Mouse (Mus musculus) bone marrow macrophage, adult 2 months (primary cell): Measurements from ENCODE around the gene Rps3. TPM values are rescaled to one million over a fixed set of nuclear protein-coding genes. Genes with fewer than 3 reads are reported as not detected.

ENCODE experiments used
- H3K27ac ChIP-seq: 2 replicates; pipeline ENCODE4 v1.5.1; 2012; ENCODE audit warnings: low read depth, low read length; ENCODE audit not compliant: insufficient read depth
- H3K4me1 ChIP-seq: 2 replicates; pipeline ENCODE4 v1.6.1; 2012; ENCODE audit warnings: low read length; ENCODE audit not compliant: control insufficient read depth, insufficient read depth
- H3K4me3 ChIP-seq: 2 replicates; pipeline ENCODE4 v1.5.1; 2012; ENCODE audit warnings: mild to moderate bottlenecking, low read length, moderate library complexity; ENCODE audit not compliant: insufficient read depth
- CTCF ChIP-seq: IDR thresholded peaks from 2 replicates; pipeline ENCODE4 v1.5.1; 2012; ENCODE audit warnings: low read depth, mild to moderate bottlenecking, low read length, moderate library complexity
- POLR2A ChIP-seq: IDR thresholded peaks from 2 replicates; pipeline ENCODE4 v1.6.1; 2012; ENCODE audit warnings: mild to moderate bottlenecking, low read depth, low read length, borderline replicate concordance
- polyA plus RNA-seq: library from polyadenylated mRNA; stranded (reverse); fragments of >200 nt; gene quantifications from 2 replicates; pipeline ENCODE4 v1.2.4, GENCODE M21; 2012; ENCODE audit not compliant: missing spikeins, insufficient read depth, insufficient read length

Gene Rps3
- polyA plus RNA-seq, 1 experiment, result 1,023 TPM

DNA sequence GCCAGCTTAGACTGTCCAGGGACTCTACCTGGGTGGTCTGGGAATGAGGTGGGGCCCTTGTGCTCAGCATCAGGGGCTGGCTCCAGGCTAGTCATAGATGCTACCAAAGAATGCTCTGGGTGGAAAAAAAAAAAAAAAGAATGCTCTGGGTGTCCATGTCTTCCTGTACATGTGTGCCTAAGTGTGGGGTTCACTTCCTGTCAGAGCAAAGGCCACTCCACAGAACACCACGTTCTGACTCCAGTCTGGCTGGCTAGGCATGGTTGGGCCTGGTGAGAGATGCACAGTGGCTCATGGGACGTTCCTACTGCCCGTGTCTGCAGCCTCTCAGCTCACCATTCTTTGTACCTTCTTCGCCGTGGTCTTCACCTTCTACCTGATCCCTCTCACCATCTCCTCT is 34.9 kb downstream of the Rps3 start:
- Histone ChIP-seq H3K27ac (no peak overlapping the region), H3K4me3 (no peak overlapping the region), H3K4me1 (peaks cover 6% of the 10 kb centered on the region; the same call in 1 of the 2 replicates)
- TF ChIP-seq CTCF (no peak), POLR2A (no peak)

DNA sequence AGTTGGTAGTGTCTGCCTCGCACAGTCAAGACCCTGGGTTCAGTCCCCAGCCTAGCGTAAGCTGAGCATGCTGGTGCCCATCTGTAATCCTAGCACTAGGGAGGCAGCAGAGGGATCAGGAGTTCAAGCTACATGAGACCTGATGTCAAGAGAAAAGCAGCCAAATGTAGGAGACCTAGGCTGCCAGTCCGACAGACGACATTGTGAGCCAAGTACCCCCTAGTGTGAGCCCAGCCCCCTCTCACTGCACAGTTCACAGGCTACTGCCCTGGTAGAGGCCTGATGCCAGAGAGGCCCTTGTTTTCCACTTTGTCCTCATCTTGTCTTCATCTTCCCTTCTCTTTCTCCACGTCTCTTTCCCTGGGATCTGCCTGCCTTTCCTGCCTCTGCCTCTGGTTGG is 36.2 kb downstream of the Rps3 start:
- H3K4me1 ChIP-seq, result peaks cover 6% of the 10 kb centered on the region; the same call in 1 of the 2 replicates
- no peak overlapping the region for H3K4me3 ChIP-seq
- TF ChIP-seq CTCF (no peak), POLR2A (no peak)
- H3K27ac ChIP-seq, result no peak overlapping the region

DNA sequence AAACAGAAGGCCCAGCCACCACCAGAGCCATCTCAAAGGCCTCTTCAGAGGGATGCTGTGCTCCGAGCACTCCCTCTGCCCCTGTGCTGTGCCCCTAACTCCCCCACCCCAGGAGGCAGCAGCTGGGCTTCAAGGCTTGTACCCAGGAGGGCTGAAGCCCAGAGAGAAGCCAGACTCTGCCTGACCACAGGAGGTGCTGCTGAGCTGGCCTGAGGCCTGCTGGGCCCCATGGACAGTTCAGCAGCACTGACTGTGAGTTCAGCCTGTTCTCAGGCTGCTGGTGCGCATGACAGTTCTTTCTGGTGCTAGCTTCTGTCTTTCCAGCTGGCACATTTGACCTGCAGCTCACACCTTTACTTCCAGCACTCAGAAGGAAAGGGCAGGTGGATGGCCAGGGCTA is 37.7 kb downstream of the Rps3 start:
- TF ChIP-seq CTCF, result no peak
- TF ChIP-seq POLR2A, result no peak
- no peak overlapping the region for H3K27ac ChIP-seq
- H3K4me3 ChIP-seq, result no peak overlapping the region
- peaks cover 6% of the 10 kb centered on the region; the same call in 1 of the 2 replicates for H3K4me1 ChIP-seq

DNA sequence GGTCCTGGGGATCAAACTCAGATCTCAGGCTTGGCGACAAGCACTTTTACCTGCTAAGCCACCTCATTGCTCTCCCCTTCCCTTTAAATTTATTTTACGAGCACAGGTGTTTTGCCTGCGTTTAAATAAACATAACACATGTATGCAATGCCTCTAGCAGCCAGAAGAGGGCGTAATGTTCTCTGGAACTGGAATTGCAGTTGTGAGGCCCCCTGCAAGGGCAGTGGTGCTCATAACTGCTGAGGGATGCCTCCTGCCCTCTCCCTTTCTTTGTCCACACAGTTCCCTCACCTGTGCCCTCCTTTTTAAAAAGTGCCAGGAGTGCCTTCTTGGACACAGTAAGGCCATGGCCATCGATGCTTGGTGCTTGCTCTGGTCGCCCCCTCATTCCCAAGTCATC is 39.5 kb downstream of the Rps3 start:
- Histone ChIP-seq H3K4me1 (peaks cover 7% of the 10 kb centered on the region; the same call in 1 of the 2 replicates), H3K4me3 (no peak overlapping the region), H3K27ac (no peak overlapping the region)
- peak; percentile 94 for TF ChIP-seq CTCF
- no peak for TF ChIP-seq POLR2A

DNA sequence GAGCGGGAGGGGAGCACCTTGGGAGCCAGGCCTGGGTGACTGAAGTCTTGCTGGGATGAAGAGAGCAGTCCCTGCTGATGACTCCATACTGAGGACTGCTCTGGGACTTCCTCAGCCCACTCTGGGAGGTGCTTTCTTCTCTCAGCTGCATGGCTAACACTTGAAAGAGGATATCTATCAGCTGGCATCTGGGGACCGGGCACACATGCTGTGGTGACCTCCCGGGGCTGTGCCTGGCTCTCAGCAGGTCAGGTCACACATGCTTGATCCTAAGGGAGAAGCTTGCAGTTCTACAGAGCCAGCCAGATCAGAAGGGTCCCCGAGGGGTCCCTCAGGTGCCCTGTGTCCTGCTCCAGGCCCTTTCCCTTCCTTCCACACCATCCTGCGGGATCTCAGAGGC is 40.4 kb downstream of the Rps3 start:
- H3K27ac ChIP-seq, result no peak overlapping the region
- H3K4me3 ChIP-seq, result no peak overlapping the region
- H3K4me1 ChIP-seq, result peaks cover 3% of the 10 kb centered on the region; the same call in 1 of the 2 replicates
- TF ChIP-seq CTCF (no peak), POLR2A (no peak)

DNA sequence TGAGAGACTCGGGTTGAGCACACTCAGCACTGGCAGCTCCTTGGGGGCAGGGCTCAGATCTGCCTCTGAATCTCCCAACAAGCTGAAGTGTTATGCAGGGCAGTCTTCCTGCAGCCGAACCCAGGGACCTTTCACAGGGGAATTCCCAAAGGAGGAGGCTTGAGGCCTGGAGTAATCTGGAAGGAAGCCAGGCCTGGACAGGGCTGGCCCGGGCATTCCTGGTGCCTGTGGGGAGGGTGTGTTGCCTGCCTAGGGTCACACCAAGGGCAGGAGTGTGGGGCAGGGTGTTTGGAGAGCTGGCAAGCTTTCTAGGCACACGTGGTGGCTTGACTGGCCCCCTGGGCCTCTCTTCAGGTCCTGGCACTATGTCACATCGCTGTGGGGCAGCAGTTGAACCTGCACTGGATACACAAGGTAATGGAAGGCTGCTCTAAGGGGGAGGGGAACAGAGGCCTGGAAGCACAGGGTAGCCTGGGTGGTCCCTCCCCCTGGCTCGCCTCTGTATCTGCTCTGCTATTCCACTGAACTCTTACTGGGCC is 41.9 kb downstream of the Rps3 start:
- no peak for TF ChIP-seq POLR2A
- peak; percentile 11; the same call in 1 of the 2 replicates for TF ChIP-seq CTCF
- Histone ChIP-seq H3K27ac (no peak overlapping the region), H3K4me3 (no peak overlapping the region), H3K4me1 (peaks cover 3% of the 10 kb centered on the region; the same call in 1 of the 2 replicates)

DNA sequence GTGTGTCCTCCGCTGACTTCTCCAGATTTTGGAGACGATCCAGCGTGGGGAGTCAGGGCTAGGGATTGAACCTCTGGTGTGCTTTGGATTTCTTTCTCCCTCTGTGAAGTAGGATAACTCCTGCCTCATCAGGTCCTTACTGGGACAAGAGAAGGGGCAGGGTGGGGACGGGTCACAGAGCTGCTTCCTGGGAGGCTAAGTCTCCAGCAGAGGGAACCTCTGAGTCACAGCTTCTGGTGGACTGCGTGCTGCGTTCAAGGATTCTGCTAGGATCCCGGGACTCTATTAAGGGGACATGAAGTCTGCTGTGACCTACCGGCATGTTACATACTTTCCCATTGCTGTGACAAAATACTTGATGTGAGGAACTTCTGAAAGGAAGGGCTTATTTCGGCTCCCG is 44.7 kb downstream of the Rps3 start:
- H3K4me1 ChIP-seq, result peaks cover 20% of the 10 kb centered on the region

DNA sequence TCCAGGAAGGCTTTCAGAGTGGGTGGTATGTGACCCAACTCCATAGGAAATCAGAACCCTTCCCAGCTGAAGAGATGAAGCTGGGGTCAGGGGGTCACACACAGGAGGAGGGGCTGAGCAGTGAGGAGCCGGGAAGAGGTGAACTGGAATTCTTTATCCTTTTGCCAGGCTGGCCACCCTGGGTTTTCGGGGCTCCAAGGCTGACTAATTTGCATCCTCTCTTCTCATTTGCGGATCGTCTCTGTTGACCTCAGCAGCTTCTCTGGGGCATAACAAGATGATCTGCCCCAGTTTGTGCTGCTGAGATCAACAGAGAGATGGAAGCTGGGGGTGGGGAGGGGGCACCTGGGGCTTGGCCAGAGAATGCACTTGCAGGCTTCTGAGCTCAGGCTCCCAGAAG is 47.0 kb downstream of the Rps3 start:
- TF ChIP-seq POLR2A (no peak), CTCF (no peak)
- no peak overlapping the region for H3K4me3 ChIP-seq
- H3K4me1 ChIP-seq, result peaks cover 41% of the 10 kb centered on the region
- no peak overlapping the region for H3K27ac ChIP-seq

More for the DNA sequence above, 44.7 kb downstream of the Rps3 start:
- no peak overlapping the region for H3K4me3 ChIP-seq
- TF ChIP-seq CTCF (peak; percentile 13; the same call in 1 of the 2 replicates), POLR2A (no peak)
- no peak overlapping the region for H3K27ac ChIP-seq

DNA sequence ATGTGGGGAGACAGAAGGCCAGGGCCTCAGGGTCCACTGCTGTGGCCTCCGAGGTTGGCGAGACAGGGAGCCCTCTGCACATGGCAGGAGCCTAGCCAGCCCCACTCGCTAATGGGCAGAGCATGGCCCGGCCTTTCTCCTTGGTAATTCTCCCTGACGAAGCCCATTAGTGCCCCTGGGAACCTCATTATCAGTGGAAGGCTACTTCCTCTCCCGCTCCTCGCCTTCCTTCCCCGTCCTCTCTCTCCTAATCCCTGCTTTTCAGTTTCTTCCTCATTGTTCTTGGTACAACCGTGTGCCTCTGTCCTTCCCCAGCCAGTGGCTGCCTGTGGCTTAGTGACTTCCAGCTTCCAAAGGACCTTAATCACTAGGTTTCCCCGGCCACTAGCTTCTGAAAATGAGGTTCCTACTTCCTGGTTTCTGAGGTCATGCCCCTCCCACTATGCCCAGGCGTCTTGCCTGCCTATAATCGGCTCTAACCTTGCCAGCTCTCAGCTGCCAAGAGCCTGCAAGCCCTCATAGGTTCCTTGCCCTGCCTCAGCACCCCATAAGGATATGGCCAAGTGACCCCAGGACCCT is 48.8 kb downstream of the Rps3 start:
- no peak for TF ChIP-seq POLR2A
- TF ChIP-seq CTCF, result no peak
- Histone ChIP-seq H3K27ac (peak overlapping the region; percentile 74), H3K4me1 (peaks cover 41% of the 10 kb centered on the region), H3K4me3 (peak overlapping the region; percentile 15; the same call in 1 of the 2 replicates)

DNA sequence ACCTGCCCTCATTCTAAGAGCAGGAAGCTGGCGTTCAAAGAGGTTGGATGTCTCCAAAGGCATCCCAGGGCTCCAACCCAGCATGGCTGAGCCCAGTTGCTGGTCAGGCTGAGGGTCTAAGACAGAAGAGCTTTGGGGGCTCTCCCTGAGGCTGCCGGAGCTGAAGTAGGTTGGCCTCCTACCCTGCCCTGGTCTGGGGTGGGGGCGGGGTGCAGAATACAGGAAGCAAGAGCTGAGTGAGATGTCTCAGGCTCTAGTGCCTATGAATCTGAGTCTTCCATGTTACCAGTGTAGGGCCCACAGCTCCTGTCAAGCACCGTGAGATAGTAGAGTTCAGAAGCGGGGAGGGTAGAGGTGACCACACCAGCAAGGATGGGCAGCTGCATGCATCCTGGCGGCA is 50.7 kb downstream of the Rps3 start:
- Histone ChIP-seq H3K27ac (peak overlapping the region; percentile 30), H3K4me3 (no peak overlapping the region)

More for the DNA sequence above, 50.7 kb downstream of the Rps3 start:
- TF ChIP-seq CTCF, result no peak
- TF ChIP-seq POLR2A, result no peak
- peaks cover 51% of the 10 kb centered on the region for H3K4me1 ChIP-seq
